Mouse (Mus musculus): Measurements from ENCODE around the gene Prss8.

Gene Prss8

GRCm38 (mm10) chr7:127895442-127895841 is 34.5 kb downstream of the Prss8 start, which contains the start of the genes Gm21974 and Vkorc1:
Gm21974 (minus strand) TSS chr7:127895454.
Vkorc1 (minus strand) TSS chr7:127895617.
- in situ Hi-C loops (cut with MboI, MseI): no loop called here

- in situ Hi-C loops (cut with MboI, MseI): no loop called here
Observed at GRCm38 (mm10) chr7:127894480-127894879, 35.4 kb downstream of the Prss8 start.

- in situ Hi-C loops (cut with MboI, MseI): no loop called here
Observed at GRCm38 (mm10) chr7:127890798-127891197, 39.1 kb downstream of the Prss8 start, which contains the start of gene Prss53. Prss53 (minus strand) TSS chr7:127890970.

GRCm38 (mm10) chr7:127888821-127889220 is 41.1 kb downstream of the Prss8 start:
- in situ Hi-C loops (cut with MboI, MseI): no loop called here

- in situ Hi-C loops (cut with MboI, MseI): no loop called here
Observed at GRCm38 (mm10) chr7:127887781-127888180, 42.1 kb downstream of the Prss8 start.

- in situ Hi-C loops (cut with MboI, MseI): no loop called here
Observed at GRCm38 (mm10) chr7:127887191-127887590, 42.7 kb downstream of the Prss8 start.

- in situ Hi-C loops (cut with MboI, MseI): no loop called here
Observed at GRCm38 (mm10) chr7:127886551-127886950, 43.4 kb downstream of the Prss8 start.

GRCm38 (mm10) chr7:127885951-127886350 is 44.0 kb downstream of the Prss8 start:
- in situ Hi-C loops (cut with MboI, MseI): no loop called here

GRCm38 (mm10) chr7:127880431-127880830 is 49.5 kb downstream of the Prss8 start:
- in situ Hi-C loops (cut with MboI, MseI): no loop called here

GRCm38 (mm10) chr7:127879301-127879700 is 50.6 kb downstream of the Prss8 start:
- in situ Hi-C loops (cut with MboI, MseI): no loop called here

- in situ Hi-C loops (cut with MboI, MseI): no loop called here
Observed at GRCm38 (mm10) chr7:127876467-127877348, 53.2 kb downstream of the Prss8 start, which contains the start of gene Zfp668. Zfp668 (minus strand) TSS chr7:127876828.

GRCm38 (mm10) chr7:127876041-127876466 is 53.9 kb downstream of the Prss8 start, which contains the start of gene Zfp646:
Zfp646 (plus strand) TSS chr7:127876221.
- in situ Hi-C loops (cut with MboI, MseI): no loop called here

Measured in T-helper 1 cell (primary cell).